Mouse (Mus musculus): ENCODE data around the gene Dlx4.

Dlx4 gene

DNA sequence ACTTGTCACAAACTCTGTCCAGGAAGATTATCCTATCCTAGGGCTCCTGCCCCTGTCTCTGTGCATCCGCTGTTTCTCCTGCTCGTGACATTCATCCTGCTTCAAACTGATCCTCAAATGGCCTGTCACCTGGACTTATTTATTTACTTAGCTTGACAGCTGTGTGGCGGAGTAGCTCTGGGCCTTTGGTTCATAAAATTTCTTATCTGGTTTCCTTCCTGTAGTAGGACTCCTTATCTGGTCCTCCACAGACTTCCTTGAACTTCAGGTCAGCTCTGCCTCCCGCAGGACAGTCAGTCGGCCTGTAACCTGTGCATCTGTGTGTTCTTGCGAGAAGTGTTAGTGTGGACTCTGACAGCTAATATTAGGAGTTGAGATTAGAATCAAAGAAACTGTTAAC is 41.8 kb downstream of the Dlx4 start:
- DNase-seq (ENCODE audit: low read depth in 2 of 2, low spot score in 2 of 2), result no peak

DNA sequence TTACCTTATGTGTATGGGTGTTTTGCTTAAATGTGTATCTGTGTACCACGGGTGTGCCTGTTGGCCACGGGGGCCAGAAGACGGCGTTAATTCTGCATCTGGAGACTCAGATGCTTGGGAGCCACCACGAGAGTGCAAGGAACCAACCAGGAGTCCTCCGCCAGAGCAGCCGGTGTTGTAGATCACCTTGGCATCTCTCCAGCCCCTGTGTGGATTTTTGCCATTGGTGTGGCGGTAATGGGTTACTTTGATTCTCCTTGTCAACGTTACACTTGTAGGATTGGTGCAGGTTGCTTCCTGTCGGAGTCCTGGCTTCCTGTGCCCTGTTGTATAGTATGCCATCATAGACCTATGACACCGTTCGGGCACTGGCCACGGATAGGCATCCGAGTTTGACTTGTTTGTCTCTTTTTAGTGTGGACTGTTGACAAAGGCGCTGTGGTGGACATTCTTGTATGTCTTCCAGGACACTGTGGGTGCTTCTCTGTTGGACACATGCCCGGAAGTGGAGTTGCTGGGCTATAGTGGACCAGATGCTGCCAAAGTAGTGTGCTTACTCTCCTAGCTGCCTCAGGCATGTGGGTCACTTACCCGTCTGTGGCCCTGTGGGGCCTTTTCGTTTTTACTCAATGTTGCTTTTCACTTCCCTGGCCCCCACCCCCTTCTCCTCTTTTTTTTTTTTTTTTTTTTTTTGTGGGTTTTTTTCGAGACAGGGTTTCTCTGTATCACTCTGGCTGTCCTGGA is 43.7 kb downstream of the Dlx4 start:
- DNase-seq (ENCODE audit: low read depth in 2 of 2, low spot score in 2 of 2), result no peak

DNA sequence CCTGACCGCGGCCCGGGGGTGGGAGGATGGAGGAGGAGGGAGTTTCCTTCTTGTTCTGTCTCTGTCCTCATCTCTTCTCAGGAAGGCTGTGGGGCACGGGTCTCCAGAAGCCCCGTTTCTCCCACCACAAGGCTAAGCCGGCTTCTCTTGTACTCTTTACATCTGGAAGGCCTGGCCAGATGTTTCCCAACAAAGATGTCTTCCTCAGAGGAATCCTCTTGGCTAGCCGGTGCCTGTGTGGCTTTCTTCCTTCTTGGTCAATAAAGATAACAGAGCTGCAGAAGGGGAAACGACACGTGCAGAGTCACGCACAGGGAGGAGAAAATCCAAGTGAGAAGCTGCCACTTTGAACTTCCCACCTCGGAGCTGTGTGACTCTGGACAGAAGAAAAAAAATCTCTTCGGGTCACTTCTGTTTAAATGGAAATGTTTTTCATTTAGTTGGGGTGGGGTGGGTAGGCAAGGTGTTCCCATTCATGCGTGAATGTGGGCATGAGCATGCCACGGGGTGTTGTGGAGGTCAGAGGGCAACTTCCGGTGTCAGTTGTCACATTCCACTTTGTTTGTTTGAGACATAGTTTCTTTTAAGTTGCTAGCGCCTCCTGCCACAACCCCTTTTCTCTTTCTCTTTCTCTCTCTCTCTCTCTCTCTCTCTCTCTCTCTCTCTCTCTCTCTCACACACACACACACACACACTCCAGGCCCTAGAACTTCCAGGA is 44.8 kb downstream of the Dlx4 start:
- no peak for DNase-seq (ENCODE audit: low read depth in 2 of 2, low spot score in 2 of 2)

DNA sequence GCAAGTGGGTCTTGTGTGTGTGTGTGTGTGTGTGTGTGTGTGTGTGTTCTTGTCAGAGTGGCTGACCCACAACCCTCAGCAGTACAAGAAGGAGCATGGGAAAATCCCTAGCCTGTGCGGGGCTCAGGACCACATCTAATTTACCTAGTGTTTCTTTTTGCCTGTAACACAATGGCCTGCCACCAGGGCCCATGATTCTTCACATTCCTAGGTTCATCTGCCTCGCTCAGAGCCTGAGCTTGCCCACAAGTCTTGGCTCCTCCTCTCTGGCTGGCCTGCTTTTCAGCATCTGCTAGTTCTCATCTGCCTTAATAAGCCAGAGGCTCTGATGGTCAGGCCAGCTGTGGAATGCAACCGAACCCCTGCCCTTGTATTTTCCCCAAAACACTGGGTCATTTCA is 45.7 kb downstream of the Dlx4 start:
- no peak for DNase-seq (ENCODE audit: low read depth in 2 of 2, low spot score in 2 of 2)

DNA sequence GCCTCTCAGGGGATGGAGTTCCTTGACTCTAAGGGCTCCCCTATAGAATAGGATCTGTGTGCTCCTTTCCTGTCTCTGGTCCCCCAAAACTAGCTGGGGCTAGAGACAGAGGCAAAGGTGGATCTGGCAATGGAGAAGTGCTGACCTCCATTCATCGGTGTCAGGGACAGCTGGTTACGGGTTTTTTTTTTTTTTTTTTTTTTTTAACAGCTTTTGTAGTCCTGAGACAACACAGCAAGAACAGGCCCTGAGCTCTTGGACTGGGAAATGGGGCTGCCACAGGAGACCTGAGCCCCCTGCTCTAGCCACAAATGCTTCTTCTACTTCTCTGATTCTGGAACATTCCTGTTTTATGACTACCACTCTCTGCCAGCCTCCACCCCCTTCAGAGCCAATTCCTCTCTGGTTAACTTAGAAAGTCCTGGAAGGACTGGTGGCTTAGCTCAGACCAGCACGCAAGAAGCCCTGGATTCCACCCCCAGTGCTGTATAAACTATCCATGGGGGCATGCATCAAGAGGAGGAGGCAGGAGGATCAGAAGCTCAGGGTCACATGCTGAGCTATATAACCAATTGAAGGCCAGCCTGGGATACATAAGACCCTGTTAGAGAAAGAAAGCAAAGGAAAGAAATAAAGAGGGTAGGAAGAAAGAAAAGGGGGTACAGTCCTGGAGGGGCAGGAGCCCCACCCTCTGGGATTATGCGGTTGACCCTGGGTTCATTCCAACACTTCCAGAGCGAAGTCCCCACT is 47.5 kb downstream of the Dlx4 start:
- DNase-seq (ENCODE audit: low read depth in 2 of 2, low spot score in 2 of 2), result no peak

DNA sequence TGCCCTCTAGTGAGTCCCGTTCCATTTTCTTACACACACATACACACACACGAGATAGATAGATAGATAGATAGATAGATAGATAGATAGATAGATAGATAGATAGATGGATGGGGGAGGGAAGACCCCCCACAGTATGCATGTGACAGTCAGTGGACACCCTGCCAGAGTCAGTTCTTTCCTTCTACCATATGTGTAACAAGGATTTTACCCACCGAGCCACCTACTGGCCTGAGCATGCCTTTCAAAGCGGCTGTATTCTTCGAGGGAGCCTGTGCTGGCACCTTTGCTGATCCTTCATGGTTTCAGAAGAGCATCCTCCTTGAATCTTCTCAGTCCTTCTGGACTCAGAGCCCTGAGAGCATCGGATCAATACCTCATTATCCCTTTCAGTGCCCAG is 48.2 kb downstream of the Dlx4 start:
- no peak for DNase-seq (ENCODE audit: low read depth in 2 of 2, low spot score in 2 of 2)

DNA sequence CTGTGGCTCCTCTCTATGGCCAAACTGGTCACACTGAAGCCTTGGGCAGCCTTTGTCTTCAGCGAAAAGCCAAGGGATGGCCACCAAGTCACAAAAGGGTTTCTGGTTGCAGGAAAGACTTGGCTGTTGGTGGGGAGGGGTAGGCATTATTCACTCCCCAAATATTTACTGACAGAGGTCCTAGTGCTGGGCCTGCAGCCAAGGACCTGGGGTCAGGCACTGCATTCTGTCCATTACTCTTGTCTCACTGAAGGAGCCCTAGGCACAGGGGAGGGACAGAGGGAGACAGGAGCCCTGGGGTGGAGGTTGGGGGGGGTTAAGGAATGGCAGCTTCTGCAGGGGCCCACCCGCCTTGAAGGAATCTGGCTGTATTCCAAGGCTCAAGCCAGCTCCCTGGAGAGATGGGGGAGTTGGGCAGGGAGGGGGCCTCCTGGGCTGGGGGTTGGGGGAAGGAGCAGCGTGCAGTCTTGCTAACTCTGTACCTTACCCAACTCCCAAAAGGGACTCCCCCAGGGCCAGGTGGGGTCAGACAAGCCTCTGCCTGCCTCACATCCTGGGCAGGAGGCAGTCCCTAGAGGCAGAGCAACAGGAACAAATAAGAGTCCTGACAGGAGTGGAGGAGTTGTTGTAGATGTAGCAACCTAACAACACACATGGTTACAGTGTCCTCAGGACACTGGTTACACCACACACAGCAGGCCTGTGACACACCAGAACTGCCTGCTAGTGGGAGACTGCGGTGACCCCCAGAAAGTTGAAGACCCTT is 49.3 kb downstream of the Dlx4 start:
- DNase-seq (ENCODE audit: low read depth in 2 of 2, low spot score in 2 of 2), result no peak

DNA sequence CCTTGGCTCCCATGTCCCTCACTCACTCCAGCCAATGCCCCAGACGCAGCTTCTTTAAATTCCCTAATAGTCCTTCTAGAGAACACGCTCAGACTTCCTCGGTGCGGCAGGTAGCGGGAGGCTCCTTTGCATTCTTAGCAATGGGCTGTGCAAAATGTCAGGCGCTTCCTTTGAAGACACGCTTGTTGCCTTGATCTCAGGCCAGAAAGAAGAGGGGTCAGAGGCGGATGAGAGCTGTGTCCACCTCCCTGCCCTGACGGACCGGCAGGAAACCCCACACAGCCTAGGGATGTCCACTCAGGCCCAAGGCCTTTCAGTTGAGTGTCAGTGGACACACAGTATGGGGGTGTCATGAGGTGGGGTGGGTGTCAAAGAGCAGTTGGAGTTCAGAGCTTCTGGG is 50.5 kb downstream of the Dlx4 start:
- no peak for DNase-seq (ENCODE audit: low read depth in 2 of 2, low spot score in 2 of 2)

DNA sequence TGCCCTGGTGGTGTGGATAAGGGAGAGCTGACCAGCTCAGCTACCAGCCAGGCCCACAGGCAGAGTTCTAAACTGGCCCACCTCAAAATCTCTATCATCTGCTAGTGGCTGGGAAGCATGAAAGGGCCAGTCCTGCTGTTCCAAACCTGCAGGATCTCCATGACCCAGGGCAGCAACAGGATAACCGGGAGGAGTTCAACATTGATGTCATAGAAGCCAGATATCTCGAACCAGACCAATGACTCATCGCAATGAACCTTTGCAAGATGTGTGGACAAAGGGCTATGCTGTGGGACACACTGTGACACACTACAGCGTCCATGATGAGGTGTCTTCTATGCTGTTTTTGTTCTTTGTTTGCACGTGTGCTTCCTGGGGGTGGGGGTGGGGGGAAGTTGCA is 53.0 kb downstream of the Dlx4 start:
- DNase-seq (ENCODE audit: low read depth in 2 of 2, low spot score in 2 of 2), result no peak

All from CD8-positive naive resting alpha-beta T cell, adult 2 months (primary cell).